Mouse (Mus musculus): ENCODE measurements around the gene Slc22a1. TPM values are rescaled to one million over a fixed set of nuclear protein-coding genes. Genes with fewer than 3 reads are reported as not detected.

Gene Slc22a1
- not detected for polyA plus RNA-seq (2014; fragmentation: Illumina TruSeq; extraction: RNeasy Lipid Tissue Mini Kit (QIAGEN cat#74804); ENCODE audit: low read depth, low replicate concordance)

GRCm38 (mm10) chr17:12675646-12676045 lies at the start of gene Slc22a1:
Slc22a1 (minus strand) TSS chr17:12675829.

Other genes with a start within 250 kb of the Slc22a1 start
- gene Slc22a3, start 168.1 kb downstream of the Slc22a1 start, polyA plus RNA-seq (2014; fragmentation: Illumina TruSeq; extraction: RNeasy Lipid Tissue Mini Kit (QIAGEN cat#74804); ENCODE audit: low read depth, low replicate concordance), result 5.0 TPM
- not detected for gene Slc22a2, start 91.7 kb downstream of the Slc22a1 start, polyA plus RNA-seq (2014; fragmentation: Illumina TruSeq; extraction: RNeasy Lipid Tissue Mini Kit (QIAGEN cat#74804); ENCODE audit: low read depth, low replicate concordance)
- gene Igf2r, start 93.8 kb upstream of the Slc22a1 start, polyA plus RNA-seq (2014; fragmentation: Illumina TruSeq; extraction: RNeasy Lipid Tissue Mini Kit (QIAGEN cat#74804); ENCODE audit: low read depth, low replicate concordance), result 26.9 TPM
- gene Mas1, start 192.3 kb upstream of the Slc22a1 start, polyA plus RNA-seq (2014; fragmentation: Illumina TruSeq; extraction: RNeasy Lipid Tissue Mini Kit (QIAGEN cat#74804); ENCODE audit: low read depth, low replicate concordance), result not detected
- not detected for gene Mrgprh, start 200.2 kb upstream of the Slc22a1 start, polyA plus RNA-seq (2014; fragmentation: Illumina TruSeq; extraction: RNeasy Lipid Tissue Mini Kit (QIAGEN cat#74804); ENCODE audit: low read depth, low replicate concordance)
- gene Pnldc1, start 234.4 kb upstream of the Slc22a1 start, polyA plus RNA-seq (2014; fragmentation: Illumina TruSeq; extraction: RNeasy Lipid Tissue Mini Kit (QIAGEN cat#74804); ENCODE audit: low read depth, low replicate concordance), result not detected
- 528 TPM for gene Tcp1, start 239.9 kb upstream of the Slc22a1 start, polyA plus RNA-seq (2014; fragmentation: Illumina TruSeq; extraction: RNeasy Lipid Tissue Mini Kit (QIAGEN cat#74804); ENCODE audit: low read depth, low replicate concordance)
- gene Mrpl18, start 240.5 kb upstream of the Slc22a1 start, polyA plus RNA-seq (2014; fragmentation: Illumina TruSeq; extraction: RNeasy Lipid Tissue Mini Kit (QIAGEN cat#74804); ENCODE audit: low read depth, low replicate concordance), result 108 TPM